ENCODE assay signal across 27 mouse cellular contexts in the genomic region with DNA sequence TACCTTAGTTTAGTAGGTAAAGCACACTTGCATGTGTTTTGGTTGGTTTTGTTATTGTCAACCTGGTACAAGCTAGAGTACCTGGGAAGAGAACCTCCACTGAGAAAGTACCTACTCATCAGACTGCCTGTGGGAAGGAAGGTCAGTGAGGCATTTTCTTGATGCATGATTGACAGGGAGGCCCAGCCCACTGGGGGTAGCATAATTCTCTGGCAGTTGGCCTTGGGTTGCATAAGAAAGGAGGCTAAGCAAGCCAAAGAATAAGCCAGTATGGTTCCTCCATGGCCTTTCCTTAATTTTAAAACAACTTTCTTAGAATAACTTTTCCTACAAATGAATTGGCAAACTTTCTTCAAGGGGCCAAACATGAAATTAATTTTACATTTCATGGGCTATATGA. TPM values are rescaled to one million over a fixed set of nuclear protein-coding genes. Genes with fewer than 3 reads are reported as not detected.
DNase-seq lines count a peak whose midpoint lies in the region; ATAC-seq lines count a peak whose summit lies in the region.
"Had no signal": no experiment of that assay in that cellular context is flagged by ENCODE, and none has a peak within 500 bp of the region (broad histone marks: within the 10 kb centered on the region; RNA-seq: fewer than 3 reads in every experiment).

No protein-coding gene starts in this region.

- DNase-seq in adrenal gland, postnatal 10 days: peak; percentile 39
- DNase-seq in adrenal gland, postnatal 4 days (ENCODE audit: low spot score in 2 of 2): no peak
- peak; percentile 17 for DNase-seq in kidney, adult 9 months
- peak; percentile 29 for DNase-seq in R1 (ENCODE audit: low read depth, low spot score)
- DNase-seq in hindbrain, embryonic 14.5 days (ENCODE audit: low spot score): no peak
- DNase-seq in hindbrain, embryonic 10.5 days (ENCODE audit: low spot score): no peak
- DNase-seq: cerebellum, adult 11 months; cerebellum, adult 9-10 months; cerebellum, postnatal 36 days; gastrocnemius, postnatal 14 days; heart, adult 2 months; heart, postnatal 4 days; kidney, adult 8-10 months; kidney, postnatal 14 days; layer of hippocampus, adult 9-11 months; liver; lung, embryonic 14.5 days; lung, postnatal 14 days; thymus, postnatal 4 days had no signal

- no peak overlapping the region for H3K27ac ChIP-seq in kidney, embryonic 14.5 days (ENCODE audit: low read depth, low read length)
- no peak overlapping the region for H3K27ac ChIP-seq in hindbrain, embryonic 14.5 days
- no peak overlapping the region for H3K27ac ChIP-seq in hindbrain, embryonic 10.5 days
- H3K27ac ChIP-seq: forebrain, embryonic 13.5 days; heart, adult 2 months; hindbrain, embryonic 15.5 days; liver, embryonic 15.5 days; midbrain, embryonic 12.5 days had no signal

- H3K4me2 ChIP-seq in kidney, embryonic 14.5 days (replicated peaks; ENCODE audit: low read depth, low read length): no peak overlapping the region
- no peak overlapping the region for H3K4me2 ChIP-seq in hindbrain, embryonic 14.5 days (replicated peaks)
- H3K4me2 ChIP-seq: forebrain, embryonic 13.5 days; heart, embryonic 12.5 days; hindbrain, embryonic 15.5 days; liver, embryonic 15.5 days; lung, embryonic 14.5 days; midbrain, embryonic 12.5 days had no signal

- no peak overlapping the region for H3K4me3 ChIP-seq in kidney, embryonic 14.5 days (ENCODE audit: low read length)
- no peak overlapping the region for H3K4me3 ChIP-seq in hindbrain, embryonic 14.5 days (replicated peaks; ENCODE audit: low read length)
- H3K4me3 ChIP-seq in hindbrain, embryonic 10.5 days: no peak overlapping the region
- H3K4me3 ChIP-seq: forebrain, embryonic 13.5 days; heart, adult 2 months; heart, embryonic 12.5 days; hindbrain, embryonic 15.5 days; liver, embryonic 15.5 days; midbrain, embryonic 12.5 days had no signal

- no peaks in the 10 kb centered on the region for H3K9me3 ChIP-seq in kidney, embryonic 14.5 days (ENCODE audit: control insufficient read depth, low read length)
- H3K9me3 ChIP-seq in hindbrain, embryonic 14.5 days (ENCODE audit: control insufficient read depth, low read length): no peaks in the 10 kb centered on the region
- H3K9me3 ChIP-seq in hindbrain, embryonic 10.5 days: no peaks in the 10 kb centered on the region
- H3K9me3 ChIP-seq: forebrain, embryonic 13.5 days; heart, embryonic 12.5 days; hindbrain, embryonic 15.5 days; liver, embryonic 15.5 days; midbrain, embryonic 12.5 days had no signal

- no peaks in the 10 kb centered on the region for H3K27me3 ChIP-seq in kidney, embryonic 14.5 days (ENCODE audit: control insufficient read depth, insufficient read depth, low read length)
- H3K27me3 ChIP-seq in hindbrain, embryonic 14.5 days (ENCODE audit: control insufficient read depth, insufficient read depth, low read length): no peaks in the 10 kb centered on the region
- no peaks in the 10 kb centered on the region for H3K27me3 ChIP-seq in hindbrain, embryonic 10.5 days (ENCODE audit: insufficient read depth, poor library complexity, severe bottlenecking)
- H3K27me3 ChIP-seq: forebrain, embryonic 13.5 days; heart, embryonic 12.5 days; hindbrain, embryonic 15.5 days; liver, embryonic 15.5 days; midbrain, embryonic 12.5 days had no signal

- peaks cover under 1% of the 10 kb centered on the region; the same call in 1 of the 2 replicates for H3K4me1 ChIP-seq in kidney, embryonic 14.5 days (ENCODE audit: control insufficient read depth, insufficient read depth, low read length)
- peaks cover 8% of the 10 kb centered on the region for H3K4me1 ChIP-seq in hindbrain, embryonic 14.5 days (replicated peaks; ENCODE audit: control insufficient read depth, insufficient read depth, low read length)
- H3K4me1 ChIP-seq in hindbrain, embryonic 10.5 days (replicated peaks): peaks cover 8% of the 10 kb centered on the region

- no peak for ATAC-seq in kidney, embryonic 14.5 days (ENCODE audit: low FRiP score, low TSS enrichment)
- no peak for ATAC-seq in hindbrain, embryonic 14.5 days (ENCODE audit: low FRiP score)
- ATAC-seq: CD4-positive, CD25-positive, alpha-beta regulatory T cell, adult 4 months; forebrain, embryonic 13.5 days had no signal

- no peak overlapping the region for H3K9ac ChIP-seq in kidney, embryonic 14.5 days (ENCODE audit: low read depth, low read length)
- H3K9ac ChIP-seq in hindbrain, embryonic 14.5 days: no peak overlapping the region
- H3K9ac ChIP-seq: forebrain, embryonic 13.5 days; heart, embryonic 12.5 days; hindbrain, embryonic 15.5 days; liver, embryonic 15.5 days; lung, embryonic 14.5 days; midbrain, embryonic 12.5 days had no signal

- H3K36me3 ChIP-seq in kidney, embryonic 14.5 days (ENCODE audit: control insufficient read depth, insufficient read depth, low read length): peaks cover 62% of the 10 kb centered on the region
- peaks cover 74% of the 10 kb centered on the region for H3K36me3 ChIP-seq in hindbrain, embryonic 14.5 days (replicated peaks; ENCODE audit: control insufficient read depth, insufficient read depth)
- H3K36me3 ChIP-seq in hindbrain, embryonic 10.5 days: peaks cover 80% of the 10 kb centered on the region

RNA-seq across cellular contexts. Expression of gene Cacybp, which starts 7.2 kb away (rescaled TPM):
- total RNA-seq in adrenal gland, postnatal 10 days (2021): 10 to 100 TPM; 68.3 to 74.0 TPM
- total RNA-seq in adrenal gland, postnatal 4 days (2021): 10 to 100 TPM; 77.2 to 80.7 TPM
- polyA plus RNA-seq in kidney, embryonic 14.5 days (2014; fragmentation: Nextera tagmentation; extraction: Ambion mirVana): 252 and 302 TPM in 2 replicates
- 279 and 292 TPM in 2 replicates for polyA plus RNA-seq in hindbrain, embryonic 14.5 days (2014; fragmentation: Nextera tagmentation; extraction: Ambion mirVana)
- polyA plus RNA-seq in hindbrain, embryonic 10.5 days (2016; fragmentation: Nextera tagmentation; extraction: Ambion mirVana): 237 and 328 TPM in 2 replicates

RNA-seq across cellular contexts. Expression of gene Mrps14, which starts 10.5 kb away (rescaled TPM):
- total RNA-seq in adrenal gland, postnatal 10 days (2021): 100 to 1,000 TPM; 114 to 116 TPM
- 10 to 100 TPM; 85.5 to 87.2 TPM for total RNA-seq in adrenal gland, postnatal 4 days (2021)
- polyA plus RNA-seq in kidney, embryonic 14.5 days (2014; fragmentation: Nextera tagmentation; extraction: Ambion mirVana): 250 and 358 TPM in 2 replicates
- 132 and 145 TPM in 2 replicates for polyA plus RNA-seq in hindbrain, embryonic 14.5 days (2014; fragmentation: Nextera tagmentation; extraction: Ambion mirVana)
- 233 and 240 TPM in 2 replicates for polyA plus RNA-seq in hindbrain, embryonic 10.5 days (2016; fragmentation: Nextera tagmentation; extraction: Ambion mirVana)

RNA-seq across cellular contexts. Expression of gene Tnn, which starts 52.1 kb away (rescaled TPM):
- total RNA-seq in adrenal gland, postnatal 10 days (2021): 1 to 10 TPM in 1 of 2 experiments, under 1 TPM in 1; 0.48 to 4.5 TPM
- total RNA-seq in adrenal gland, postnatal 4 days (2021): under 1 TPM; 0.45 to 0.93 TPM
- polyA plus RNA-seq in kidney, embryonic 14.5 days (2014; fragmentation: Nextera tagmentation; extraction: Ambion mirVana): 0.28 and 0.31 TPM in 2 replicates
- polyA plus RNA-seq in hindbrain, embryonic 14.5 days (2014; fragmentation: Nextera tagmentation; extraction: Ambion mirVana): 0.09 TPM in 1 of 2 replicates, not detected in the other
- 0.07 TPM in 1 of 2 replicates, not detected in the other for polyA plus RNA-seq in hindbrain, embryonic 10.5 days (2016; fragmentation: Nextera tagmentation; extraction: Ambion mirVana)
- total RNA-seq: heart, adult 2 months had no signal
- polyA plus RNA-seq: forebrain, embryonic 13.5 days; heart, embryonic 12.5 days; limb, embryonic 11.5 days had no signal

Comparison
In these comparisons a context has a peak if more than half of its experiments do, and no peak if none do; other contexts are left out.
1. DNase-seq: peak in adrenal gland, postnatal 10 days (single experiment), kidney, adult 9 months (single experiment) and R1 (single experiment); none in adrenal gland, postnatal 4 days (0 of 2), hindbrain, embryonic 14.5 days (single experiment) and hindbrain, embryonic 10.5 days (single experiment).